Mouse (Mus musculus): ENCODE measurements around the gene Pcx. TPM values are rescaled to one million over a fixed set of nuclear protein-coding genes. Genes with fewer than 3 reads are reported as not detected.

Gene Pcx
- total RNA-seq, 2 experiments from 2014 or later: 40.8 to 42.8 TPM

DNA sequence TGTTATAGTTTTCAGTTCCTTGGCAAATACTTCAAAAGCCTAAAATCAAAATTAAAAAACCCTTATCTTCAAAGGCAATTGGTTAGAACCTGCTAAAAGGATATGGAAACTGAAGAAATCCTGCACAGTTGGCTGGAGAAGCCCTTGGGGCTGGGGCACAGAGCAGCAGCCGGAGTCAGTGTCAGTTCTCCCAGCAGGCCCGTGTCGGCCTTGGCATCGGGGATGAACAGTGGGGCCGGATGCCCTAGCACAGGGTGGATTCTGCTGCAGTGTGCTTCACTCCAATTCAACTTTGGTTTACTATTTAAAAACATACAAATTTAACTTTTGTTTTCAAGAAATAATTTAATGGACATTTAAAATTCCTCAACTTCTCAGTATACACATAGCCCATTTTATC lies 147.9 kb downstream of the Pcx start:
- no peak for ATAC-seq (replicated peaks; ENCODE audit: low FRiP score, poor library complexity, severe bottlenecking)

DNA sequence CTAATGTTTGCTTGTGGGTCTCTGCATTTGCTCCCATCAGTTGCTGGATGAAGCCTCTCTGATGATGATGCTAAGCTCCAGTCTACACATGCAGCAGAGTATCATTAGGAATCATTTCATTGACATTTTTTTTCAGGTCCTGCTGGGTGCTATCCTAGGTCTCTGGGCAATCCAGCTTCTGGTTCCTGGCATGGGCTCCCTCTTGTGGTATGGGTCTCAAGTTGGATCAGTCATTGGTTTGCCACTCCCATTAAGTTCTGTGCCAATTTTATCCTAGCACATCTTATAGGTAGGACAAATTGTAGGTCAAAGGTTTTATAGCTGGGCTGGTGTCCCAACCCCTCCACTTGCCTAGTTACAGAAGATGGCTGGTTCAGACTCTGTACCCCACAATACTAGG lies 156.5 kb downstream of the Pcx start:
- no peak for ATAC-seq (replicated peaks; ENCODE audit: low FRiP score, poor library complexity, severe bottlenecking)

DNA sequence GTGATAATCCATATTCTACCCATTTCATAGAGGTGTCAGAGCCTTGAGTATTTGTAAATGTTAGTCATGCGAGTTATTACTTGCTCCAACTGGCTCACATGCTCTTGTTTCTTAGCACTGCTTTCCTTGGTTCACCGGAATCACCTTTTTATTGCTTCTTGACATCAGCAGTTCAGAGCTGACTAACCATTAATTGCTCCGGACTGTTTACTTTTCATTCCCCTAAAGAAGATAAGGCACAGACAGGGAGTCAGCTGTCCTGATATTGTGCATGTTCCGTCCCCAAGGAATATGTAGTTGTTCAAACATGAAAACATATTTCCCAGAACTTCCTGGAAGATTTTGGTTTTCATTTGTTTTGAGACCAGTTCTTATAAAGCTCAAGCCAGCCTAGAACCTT lies 160.5 kb downstream of the Pcx start:
- ATAC-seq (replicated peaks; ENCODE audit: low FRiP score, poor library complexity, severe bottlenecking): no peak

Other genes starting within 250 kb of the Pcx start
- gene Ssh3, start 241.3 kb upstream of the Pcx start, total RNA-seq (2015; ENCODE audit: low replicate concordance): 2.2 and 16.8 TPM in 2 replicates
- gene Ssh3, start 241.3 kb upstream of the Pcx start, total RNA-seq (2017; ENCODE audit: low replicate concordance): 0.90 and 5.2 TPM in 2 replicates
- 0.72 and 1.3 TPM in 2 replicates for gene Ankrd13d, start 227.3 kb upstream of the Pcx start, total RNA-seq (2015; ENCODE audit: low replicate concordance)
- 0.39 TPM in 1 of 2 replicates, not detected in the other for gene Ankrd13d, start 227.3 kb upstream of the Pcx start, total RNA-seq (2017; ENCODE audit: low replicate concordance)
- gene Grk2, start 204.2 kb upstream of the Pcx start, total RNA-seq (2015; ENCODE audit: low replicate concordance): 71.3 and 72.8 TPM in 2 replicates
- 40.5 and 47.1 TPM in 2 replicates for gene Grk2, start 204.2 kb upstream of the Pcx start, total RNA-seq (2017; ENCODE audit: low replicate concordance)
- 40.7 and 74.2 TPM in 2 replicates for gene Kdm2a, start 112.2 kb upstream of the Pcx start, total RNA-seq (2015; ENCODE audit: low replicate concordance)
- 79.4 and 114 TPM in 2 replicates for gene Kdm2a, start 112.2 kb upstream of the Pcx start, total RNA-seq (2017; ENCODE audit: low replicate concordance)
- not detected in 2 replicates for gene Rhod, start 71.0 kb upstream of the Pcx start, total RNA-seq (2015; ENCODE audit: low replicate concordance)
- gene Rhod, start 71.0 kb upstream of the Pcx start, total RNA-seq (2017; ENCODE audit: low replicate concordance): not detected in 2 replicates
- not detected in 2 replicates for gene Syt12, start 33.0 kb upstream of the Pcx start, total RNA-seq (2015; ENCODE audit: low replicate concordance)
- not detected in 2 replicates for gene Syt12, start 33.0 kb upstream of the Pcx start, total RNA-seq (2017; ENCODE audit: low replicate concordance)
- not detected in 2 replicates for gene 2010003K11Rik, start 11.9 kb upstream of the Pcx start, total RNA-seq (2015; ENCODE audit: low replicate concordance)
- not detected in 2 replicates for gene 2010003K11Rik, start 11.9 kb upstream of the Pcx start, total RNA-seq (2017; ENCODE audit: low replicate concordance)
- gene Lrfn4, start 105.2 kb downstream of the Pcx start, total RNA-seq (2015; ENCODE audit: low replicate concordance): not detected in 2 replicates
- gene Lrfn4, start 105.2 kb downstream of the Pcx start, total RNA-seq (2017; ENCODE audit: low replicate concordance): not detected in 2 replicates
- 21.6 and 26.4 TPM in 2 replicates for gene Rce1, start 115.2 kb downstream of the Pcx start, total RNA-seq (2015; ENCODE audit: low replicate concordance)
- 6.6 and 13.5 TPM in 2 replicates for gene Rce1, start 115.2 kb downstream of the Pcx start, total RNA-seq (2017; ENCODE audit: low replicate concordance)
- not detected in 2 replicates for gene Gm960, start 188.2 kb downstream of the Pcx start, total RNA-seq (2015; ENCODE audit: low replicate concordance)
- not detected in 2 replicates for gene Gm960, start 188.2 kb downstream of the Pcx start, total RNA-seq (2017; ENCODE audit: low replicate concordance)
- gene Sptbn2, start 200.7 kb downstream of the Pcx start, total RNA-seq (2015; ENCODE audit: low replicate concordance): not detected in 2 replicates
- not detected in 2 replicates for gene Sptbn2, start 200.7 kb downstream of the Pcx start, total RNA-seq (2017; ENCODE audit: low replicate concordance)
- 4.3 and 5.0 TPM in 2 replicates for gene Rbm4b, start 246.0 kb downstream of the Pcx start, total RNA-seq (2015; ENCODE audit: low replicate concordance)
- 12.6 and 13.6 TPM in 2 replicates for gene Rbm4b, start 246.0 kb downstream of the Pcx start, total RNA-seq (2017; ENCODE audit: low replicate concordance)